Mouse (Mus musculus) lung, postnatal 0 days (tissue): ENCODE measurements around the gene Gm28374.

ENCODE experiments used
- CTCF ChIP-seq: IDR thresholded peaks from 2 replicates; pipeline ENCODE4 v1.5.1; 2016; ENCODE audit warnings: antibody characterized with exemption, mild to moderate bottlenecking
- EP300 ChIP-seq: IDR thresholded peaks from 2 replicates; pipeline ENCODE4 v1.6.1; 2016; ENCODE audit warnings: antibody characterized with exemption, mild to moderate bottlenecking, control low read depth

DNA sequence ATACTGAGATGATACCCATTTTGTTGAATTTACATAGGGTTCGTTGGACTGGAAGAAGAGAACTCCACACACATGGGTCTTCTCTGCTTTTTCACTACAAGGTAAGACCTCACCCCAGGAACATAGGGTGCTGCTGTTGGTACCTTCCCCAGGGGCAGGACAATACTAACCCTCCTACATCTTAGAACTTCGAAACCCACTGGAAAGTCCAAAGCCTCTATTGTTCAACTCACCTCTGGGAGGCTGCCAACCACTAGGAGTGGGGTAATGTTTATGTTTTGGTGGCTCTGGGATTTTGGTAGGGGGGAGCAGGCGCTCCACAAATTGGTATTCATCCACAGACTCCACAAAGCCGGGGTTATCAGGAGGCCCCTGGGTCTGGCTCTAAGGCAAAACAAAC lies 25.4 kb downstream of the Gm28374 start:
- TF ChIP-seq CTCF (no peak), EP300 (no peak)
